Mouse (Mus musculus): ENCODE results near the gene Rpf2. TPM values are rescaled to one million over a fixed set of nuclear protein-coding genes. Genes with fewer than 3 reads are reported as not detected.

The Rpf2 gene
- total and polyA plus RNA-seq, 2 experiments from 2014 or later: 21.4 to 51.9 TPM

DNA sequence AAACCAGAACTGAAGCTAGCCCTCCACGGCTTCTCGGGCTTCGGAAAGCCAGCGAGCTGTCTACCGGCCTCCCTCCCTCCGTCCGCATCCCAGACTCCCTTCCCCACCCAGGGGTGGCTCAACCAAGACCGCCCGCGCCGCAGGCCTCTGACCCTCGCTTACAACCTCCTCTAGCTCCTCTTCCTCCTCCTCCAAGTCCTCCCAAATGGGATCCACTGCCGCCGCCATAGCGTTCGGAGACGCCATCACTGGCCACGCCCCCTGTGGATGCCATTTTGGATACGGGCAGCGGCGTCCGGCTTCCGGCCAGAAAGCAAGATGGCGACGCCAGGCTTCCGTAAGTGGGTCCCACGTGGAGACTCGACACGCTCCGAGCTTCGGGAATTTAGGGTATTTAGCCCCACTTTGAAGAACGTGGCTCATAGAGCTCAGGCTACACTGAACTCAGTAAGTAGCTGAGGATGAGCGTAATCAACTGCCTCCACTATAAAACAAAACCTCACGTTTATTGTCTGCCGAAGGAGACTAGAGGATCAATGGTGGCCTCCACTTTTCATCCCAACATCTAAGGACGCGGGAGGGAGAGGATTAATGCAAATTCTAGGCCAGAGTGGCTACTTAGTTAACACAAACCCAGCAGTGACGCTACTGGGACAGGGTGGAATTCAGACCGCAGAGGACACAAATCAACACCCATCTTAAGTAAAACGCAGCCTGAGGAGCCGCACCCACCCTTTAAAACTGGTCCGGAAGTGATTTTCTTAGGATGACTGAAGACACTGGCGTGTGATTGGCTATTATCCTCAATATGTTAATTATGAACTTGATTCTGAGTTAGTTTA, 10.8 kb upstream of the Rpf2 start, which contains the start of gene Gtf3c6:
Gene Gtf3c6, minus strand, starts transcription at position 695 of the 842 bp plus-strand sequence.
- Histone ChIP-seq H3K36me3 (ENCODE audit: insufficient read depth, low read length) (no peaks in the 10 kb centered on the region), H3K4me1 (ENCODE audit: insufficient read depth, low read length) (peaks cover 4% of the 10 kb centered on the region; the same call in 1 of the 2 replicates), H3K4me2 (ENCODE audit: low read depth, low read length) (peak within 1 kb of the TSS; percentile 76), H3K9me3 (ENCODE audit: low read length) (no peaks in the 10 kb centered on the region), H3K9ac (replicated peaks; ENCODE audit: low read length) (peak within 1 kb of the TSS; percentile 91), H3K27me3 (ENCODE audit: insufficient read depth, low read length) (no peaks in the 10 kb centered on the region), H3K27ac (peak within 1 kb of the TSS; percentile 94), H3K4me3 (ENCODE audit: low read length) (peak within 1 kb of the TSS; percentile 87)
- DNase-seq (ENCODE audit: low spot score): peak; percentile 98
- peak; percentile 74 for ATAC-seq
- no peak for TF ChIP-seq CTCF (IDR thresholded peaks at IDR 0.05; ENCODE audit: low read depth)
- under 1% methylated on average over 43 of the region's 43 CpGs for WGBS

DNA sequence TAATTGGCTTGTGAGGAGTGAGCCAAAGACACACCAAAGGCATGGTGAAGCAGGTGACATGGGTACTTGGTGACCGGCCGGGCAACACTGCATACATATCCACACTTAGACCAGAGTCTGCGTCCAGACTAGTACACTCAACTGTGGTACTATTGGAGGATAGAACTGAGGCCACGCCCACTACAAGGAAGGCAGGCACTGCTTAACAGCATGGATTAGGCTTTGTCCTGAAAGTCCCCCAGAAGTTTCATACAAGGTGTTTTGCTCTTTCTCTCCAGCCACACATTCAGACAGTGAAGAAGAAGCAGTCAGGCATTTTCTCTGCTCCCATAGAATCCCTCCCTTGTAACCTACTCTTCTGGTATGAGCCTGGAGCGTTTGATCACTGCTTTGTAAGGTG, 9.9 kb upstream of the Rpf2 start:
- no peak for TF ChIP-seq CTCF (IDR thresholded peaks at IDR 0.05; ENCODE audit: low read depth)
- Histone ChIP-seq H3K9ac (replicated peaks; ENCODE audit: low read length) (peak overlapping the region; percentile 91), H3K9me3 (ENCODE audit: low read length) (no peaks in the 10 kb centered on the region), H3K4me1 (ENCODE audit: insufficient read depth, low read length) (peaks cover 4% of the 10 kb centered on the region; the same call in 1 of the 2 replicates), H3K4me2 (ENCODE audit: low read depth, low read length) (peak overlapping the region; percentile 76), H3K27me3 (ENCODE audit: insufficient read depth, low read length) (no peaks in the 10 kb centered on the region), H3K4me3 (ENCODE audit: low read length) (peak overlapping the region; percentile 87), H3K36me3 (ENCODE audit: insufficient read depth, low read length) (no peaks in the 10 kb centered on the region), H3K27ac (peak overlapping the region; percentile 94)
- WGBS: under 1% methylated on average over 5 of the region's 5 CpGs
- ATAC-seq: peak; percentile 74
- peak; percentile 78 for DNase-seq (ENCODE audit: low spot score)

GRCm38 (mm10) chr10:40250969-40251368, 4.1 kb upstream of the Rpf2 start:
- DNase-seq (ENCODE audit: low spot score): no peak
- 94% methylated on average over 6 of the region's 6 CpGs for WGBS
- Histone ChIP-seq H3K27me3 (ENCODE audit: insufficient read depth, low read length) (no peaks in the 10 kb centered on the region), H3K9me3 (ENCODE audit: low read length) (no peaks in the 10 kb centered on the region), H3K9ac (replicated peaks; ENCODE audit: low read length) (no peak overlapping the region), H3K27ac (no peak overlapping the region), H3K4me2 (ENCODE audit: low read depth, low read length) (no peak overlapping the region), H3K4me1 (ENCODE audit: insufficient read depth, low read length) (peaks cover under 1% of the 10 kb centered on the region; the same call in 1 of the 2 replicates), H3K36me3 (ENCODE audit: insufficient read depth, low read length) (peaks cover 10% of the 10 kb centered on the region; the same call in 1 of the 2 replicates), H3K4me3 (ENCODE audit: low read length) (no peak overlapping the region)
- ATAC-seq: no peak
- TF ChIP-seq CTCF (IDR thresholded peaks at IDR 0.05; ENCODE audit: low read depth): no peak

GRCm38 (mm10) chr10:40249625-40250024, 2.8 kb upstream of the Rpf2 start:
- peak; percentile 44 for DNase-seq (ENCODE audit: low spot score)

GRCm38 (mm10) chr10:40247166-40247716, 405 bp upstream of the Rpf2 start:
- H3K36me3 ChIP-seq (ENCODE audit: insufficient read depth, low read length): peaks cover 23% of the 10 kb centered on the region
- ATAC-seq: peak; percentile 66
- H3K4me1 ChIP-seq (ENCODE audit: insufficient read depth, low read length): peaks cover 4% of the 10 kb centered on the region; the same call in 1 of the 2 replicates

More at GRCm38 (mm10) chr10:40249625-40250024, 2.8 kb upstream of the Rpf2 start:
- peak; percentile 58 for TF ChIP-seq CTCF (IDR thresholded peaks at IDR 0.05; ENCODE audit: low read depth)
- no peak for ATAC-seq
- peaks cover 4% of the 10 kb centered on the region; the same call in 1 of the 2 replicates for H3K4me1 ChIP-seq (ENCODE audit: insufficient read depth, low read length)
- H3K36me3 ChIP-seq (ENCODE audit: insufficient read depth, low read length): peaks cover 10% of the 10 kb centered on the region; the same call in 1 of the 2 replicates
- no peak overlapping the region for H3K4me3 ChIP-seq (ENCODE audit: low read length)
- H3K27ac ChIP-seq: no peak overlapping the region
- WGBS: 84% methylated on average over 9 of the region's 9 CpGs
- no peaks in the 10 kb centered on the region for H3K9me3 ChIP-seq (ENCODE audit: low read length)
- no peak overlapping the region for H3K9ac ChIP-seq (replicated peaks; ENCODE audit: low read length)
- H3K27me3 ChIP-seq (ENCODE audit: insufficient read depth, low read length): no peaks in the 10 kb centered on the region
- no peak overlapping the region for H3K4me2 ChIP-seq (ENCODE audit: low read depth, low read length)

GRCm38 (mm10) chr10:40237826-40238225, 9.0 kb downstream of the Rpf2 start:
- no peak for TF ChIP-seq CTCF (IDR thresholded peaks at IDR 0.05; ENCODE audit: low read depth)
- no peak overlapping the region for H3K9ac ChIP-seq (replicated peaks; ENCODE audit: low read length)
- H3K4me1 ChIP-seq (ENCODE audit: insufficient read depth, low read length): no peaks in the 10 kb centered on the region
- DNase-seq (ENCODE audit: low spot score) (no peak), ATAC-seq (no peak)
- no peak overlapping the region for H3K4me2 ChIP-seq (ENCODE audit: low read depth, low read length)
- no peak overlapping the region for H3K27ac ChIP-seq
- 96% methylated on average over 5 of the region's 5 CpGs for WGBS
- no peaks in the 10 kb centered on the region for H3K9me3 ChIP-seq (ENCODE audit: low read length)
- peaks cover 19% of the 10 kb centered on the region; the same call in 1 of the 2 replicates for H3K36me3 ChIP-seq (ENCODE audit: insufficient read depth, low read length)
- H3K4me3 ChIP-seq (ENCODE audit: low read length): no peak overlapping the region
- no peaks in the 10 kb centered on the region for H3K27me3 ChIP-seq (ENCODE audit: insufficient read depth, low read length)

More at GRCm38 (mm10) chr10:40247166-40247716, 405 bp upstream of the Rpf2 start:
- Histone ChIP-seq H3K4me2 (ENCODE audit: low read depth, low read length) (peak overlapping the region; percentile 63), H3K4me3 (ENCODE audit: low read length) (peak overlapping the region; percentile 65), H3K27me3 (ENCODE audit: insufficient read depth, low read length) (no peaks in the 10 kb centered on the region), H3K9me3 (ENCODE audit: low read length) (no peaks in the 10 kb centered on the region), H3K9ac (replicated peaks; ENCODE audit: low read length) (peak overlapping the region; percentile 49), H3K27ac (peak overlapping the region; percentile 57)
- 30% methylated on average over 11 of the region's 11 CpGs for WGBS
- DNase-seq (ENCODE audit: low spot score): no peak
- no peak for TF ChIP-seq CTCF (IDR thresholded peaks at IDR 0.05; ENCODE audit: low read depth)
